Mouse (Mus musculus) liver, postnatal 0 days (tissue): ENCODE results near the gene Ankib1. TPM values are rescaled to one million over a fixed set of nuclear protein-coding genes. Genes with fewer than 3 reads are reported as not detected.
"Not testable (repeated sequence)": the region's sequence is repeated elsewhere in the genome, so short reads cannot be mapped to it uniquely, and the experiment has no call there.

Experiments used
- ATAC-seq: fragments of 200-750 bp; cut with Nextera tagmentation; 2 replicates; pipeline ENCODE4 v1.8.0; 2017; ENCODE audit warnings: mild to moderate bottlenecking, moderate library complexity
- DNase-seq: peaks from one replicate; pipeline ENCODE4 v3.0.0-alpha.2; 2016
- H3K27ac ChIP-seq: fragments of 300-500 bp; sonication (generic); 2 replicates; pipeline ENCODE4 v1.5.1; 2014; ENCODE audit warnings: antibody characterized with exemption, moderate library complexity, mild to moderate bottlenecking, low read depth
- H3K27me3 ChIP-seq: fragments of 300-500 bp; sonication (generic); 2 replicates; pipeline ENCODE4 v1.6.1; 2014; ENCODE audit warnings: low read length, control low read depth, mixed read lengths; ENCODE audit not compliant: insufficient read depth
- H3K36me3 ChIP-seq: fragments of 300-500 bp; sonication (generic); replicated peaks from 2 replicates; pipeline ENCODE4 v1.6.1; 2014; ENCODE audit warnings: mild to moderate bottlenecking, control low read depth, low read length, moderate library complexity, mixed read lengths; ENCODE audit not compliant: insufficient read depth
- H3K4me1 ChIP-seq: fragments of 300-500 bp; sonication (generic); 2 replicates; pipeline ENCODE4 v1.6.1; 2014; ENCODE audit warnings: antibody characterized with exemption, mild to moderate bottlenecking, control low read depth; ENCODE audit not compliant: insufficient read depth
- H3K4me2 ChIP-seq: fragments of 300-500 bp; sonication (generic); 2 replicates; pipeline ENCODE4 v1.6.1; 2014; ENCODE audit warnings: low read depth, mild to moderate bottlenecking, low read length, moderate library complexity, mixed read lengths
- H3K4me3 ChIP-seq: fragments of 300-500 bp; sonication (generic); 2 replicates; pipeline ENCODE4 v1.5.1; 2014; ENCODE audit warnings: low read depth, low read length
- H3K9ac ChIP-seq: fragments of 300-500 bp; sonication (generic); replicated peaks from 2 replicates; pipeline ENCODE4 v1.6.1; 2014; ENCODE audit warnings: mild to moderate bottlenecking, moderate library complexity
- H3K9me3 ChIP-seq: fragments of 300-500 bp; sonication (generic); 2 replicates; pipeline ENCODE4 v1.6.1; 2016; ENCODE audit warnings: mild to moderate bottlenecking, control low read depth, low read length, mixed read lengths
- CTCF ChIP-seq: sonication (generic); IDR thresholded peaks from 2 replicates; pipeline ENCODE4 v1.5.1; 2016; ENCODE audit warnings: antibody characterized with exemption, low read depth
- EP300 ChIP-seq: IDR thresholded peaks from 2 replicates; pipeline ENCODE4 v1.6.1; 2016; ENCODE audit warnings: antibody characterized with exemption, low read depth, mild to moderate bottlenecking
- WGBS: fragments of 180-500 bp; shearing (Covaris S2); extraction: QIAGEN DNeasy Blood & Tissue Kit; methylation state at CpG from one replicate; pipeline ENCODE4 v1.1.7; 2014; ENCODE audit not compliant: insufficient replicate concordance; 5-methylcytosine and 5-hydroxymethylcytosine counted together
- polyA plus RNA-seq: library from polyadenylated mRNA; unstranded; fragments of >200 nt; fragmentation: Nextera tagmentation; extraction: Ambion mirVana; gene quantifications from 2 replicates; pipeline ENCODE4 v1.2.1, GENCODE M21; 2015

Ankib1 gene
- polyA plus RNA-seq, 1 experiment from 2014 or later = 2.9 TPM

- DNase-seq = no peak
- TF ChIP-seq CTCF (no peak), EP300 (no peak)
- Histone ChIP-seq H3K4me2 (no peak overlapping the region), H3K4me1 (no peaks in the 10 kb centered on the region), H3K9ac (no peak overlapping the region), H3K9me3 (no peaks in the 10 kb centered on the region), H3K4me3 (no peak overlapping the region), H3K27me3 (no peaks in the 10 kb centered on the region), H3K27ac (no peak overlapping the region), H3K36me3 (no peaks in the 10 kb centered on the region)
- no peak for ATAC-seq
- 64% methylated on average over 1 of the region's 1 CpGs for WGBS
Measured at GRCm38 (mm10) chr5:3784751-3785496, 17.8 kb downstream of the Ankib1 start.

- no peaks in the 10 kb centered on the region for H3K27me3 ChIP-seq
- no peak for TF ChIP-seq EP300
- no peak overlapping the region for H3K4me2 ChIP-seq
- ATAC-seq = no peak
- H3K27ac ChIP-seq = no peak overlapping the region
- no peak overlapping the region for H3K4me3 ChIP-seq
- no peaks in the 10 kb centered on the region for H3K4me1 ChIP-seq
- H3K9ac ChIP-seq = no peak overlapping the region
- WGBS = 62% methylated on average over 2 of the region's 2 CpGs
- H3K36me3 ChIP-seq = no peaks in the 10 kb centered on the region
- no peak for DNase-seq
- no peaks in the 10 kb centered on the region for H3K9me3 ChIP-seq
Measured at GRCm38 (mm10) chr5:3783947-3784681, 18.6 kb downstream of the Ankib1 start.

- H3K27me3 ChIP-seq = no peaks in the 10 kb centered on the region
- H3K4me3 ChIP-seq = no peak overlapping the region
- no peaks in the 10 kb centered on the region for H3K36me3 ChIP-seq
- DNase-seq (peak; percentile 29), ATAC-seq (no peak)
- H3K27ac ChIP-seq = no peak overlapping the region
- H3K9ac ChIP-seq = no peak overlapping the region
- H3K4me1 ChIP-seq = no peaks in the 10 kb centered on the region
- no peaks in the 10 kb centered on the region for H3K9me3 ChIP-seq
- peak; percentile 57 for TF ChIP-seq CTCF
- TF ChIP-seq EP300 = no peak
- H3K4me2 ChIP-seq = no peak overlapping the region
Measured at GRCm38 (mm10) chr5:3782670-3783069, 20.1 kb downstream of the Ankib1 start.

GRCm38 (mm10) chr5:3772017-3772416 is 30.7 kb downstream of the Ankib1 start:
- Histone ChIP-seq H3K4me2 (no peak overlapping the region; the same call in 1 of the 2 replicates), H3K4me3 (no peak overlapping the region), H3K36me3 (no peaks in the 10 kb centered on the region), H3K27ac (no peak overlapping the region), H3K9me3 (no peaks in the 10 kb centered on the region), H3K4me1 (no peaks in the 10 kb centered on the region), H3K9ac (no peak overlapping the region), H3K27me3 (no peaks in the 10 kb centered on the region)
- no peak for ATAC-seq
- 56% methylated on average over 3 of the region's 3 CpGs for WGBS
- TF ChIP-seq CTCF (no peak), EP300 (no peak)
- DNase-seq = no peak

- WGBS = 93% methylated on average over 3 of the region's 3 CpGs
- Histone ChIP-seq H3K4me1 (no peaks in the 10 kb centered on the region), H3K36me3 (no peaks in the 10 kb centered on the region), H3K4me3 (no peak overlapping the region), H3K9me3 (no peaks in the 10 kb centered on the region), H3K27me3 (no peaks in the 10 kb centered on the region), H3K9ac (no peak overlapping the region), H3K27ac (no peak overlapping the region), H3K4me2 (no peak overlapping the region)
- ATAC-seq (no peak), DNase-seq (no peak)
- TF ChIP-seq CTCF (no peak), EP300 (no peak)
Measured at GRCm38 (mm10) chr5:3771512-3771911, 31.2 kb downstream of the Ankib1 start.

- H3K9ac ChIP-seq, H3K4me2 ChIP-seq, ATAC-seq, H3K4me1 ChIP-seq, H3K27ac ChIP-seq, H3K27me3 ChIP-seq, H3K36me3 ChIP-seq, DNase-seq, H3K9me3 ChIP-seq, H3K4me3 ChIP-seq: not testable (repeated sequence)
Measured at GRCm38 (mm10) chr5:3750536-3750935, 52.2 kb downstream of the Ankib1 start.

GRCm38 (mm10) chr5:3732846-3733245 is 69.9 kb downstream of the Ankib1 start:
- H3K4me1 ChIP-seq, H3K9ac ChIP-seq, H3K4me2 ChIP-seq, H3K9me3 ChIP-seq, H3K27ac ChIP-seq, H3K27me3 ChIP-seq, H3K4me3 ChIP-seq, DNase-seq, ATAC-seq: not testable (repeated sequence)
- WGBS = 82% methylated on average over 24 of the region's 24 CpGs
- H3K36me3 ChIP-seq = peaks cover 11% of the 10 kb centered on the region
